Mouse (Mus musculus) intestine, embryonic 14.5 days (tissue): ENCODE results near the gene Morn1. TPM values are rescaled to one million over a fixed set of nuclear protein-coding genes. Genes with fewer than 3 reads are reported as not detected.
"Not testable (repeated sequence)": the region's sequence is repeated elsewhere in the genome, so short reads cannot be mapped to it uniquely, and the experiment has no call there.

Experiments
- ATAC-seq: fragments of 200-750 bp; cut with Nextera tagmentation; replicated peaks from 2 replicates; pipeline ENCODE4 v1.8.0; 2017; ENCODE audit warnings: low read depth, moderate number of reproducible peaks, moderate TSS enrichment, moderate library complexity; ENCODE audit not compliant: low FRiP score, low TSS enrichment
- DNase-seq: peaks from one replicate; pipeline ENCODE4 v3.0.0-alpha.2; 2018; ENCODE audit warnings: low spot score
- H3K27ac ChIP-seq: fragments of 300-500 bp; sonication (generic); 2 replicates; pipeline ENCODE4 v1.5.1; 2014; ENCODE audit warnings: low read depth, mild to moderate bottlenecking, control low read depth
- H3K27me3 ChIP-seq: fragments of 300-500 bp; sonication (generic); replicated peaks from 2 replicates; pipeline ENCODE4 v1.6.1; 2014; ENCODE audit warnings: low read length, control low read depth; ENCODE audit not compliant: control insufficient read depth, insufficient read depth
- H3K36me3 ChIP-seq: fragments of 300-500 bp; sonication (generic); 2 replicates; pipeline ENCODE4 v1.6.1; 2014; ENCODE audit warnings: low read length, control low read depth; ENCODE audit not compliant: control insufficient read depth, insufficient read depth
- H3K4me1 ChIP-seq: fragments of 300-500 bp; sonication (generic); replicated peaks from 2 replicates; pipeline ENCODE4 v1.6.1; 2014; ENCODE audit warnings: low read length, control low read depth, mixed read lengths; ENCODE audit not compliant: control insufficient read depth, insufficient read depth
- H3K4me2 ChIP-seq: fragments of 300-500 bp; sonication (generic); 2 replicates; pipeline ENCODE4 v1.6.1; 2014; ENCODE audit warnings: low read length
- H3K4me3 ChIP-seq: fragments of 300-500 bp; sonication (generic); 2 replicates; pipeline ENCODE4 v1.5.1; 2014; ENCODE audit warnings: low read depth, low read length, control low read depth, mixed read lengths
- H3K9ac ChIP-seq: fragments of 300-500 bp; sonication (generic); 2 replicates; pipeline ENCODE4 v1.6.1; 2014; ENCODE audit warnings: mild to moderate bottlenecking, low read length
- H3K9me3 ChIP-seq: fragments of 300-500 bp; sonication (generic); 2 replicates; pipeline ENCODE4 v1.6.1; 2016; ENCODE audit warnings: low read length, control low read depth; ENCODE audit not compliant: control insufficient read depth
- WGBS: fragments of 180-500 bp; shearing (Covaris S2); extraction: QIAGEN DNeasy Blood & Tissue Kit; methylation state at CpG from one replicate; pipeline ENCODE4 v1.1.7; 2014; 5-methylcytosine and 5-hydroxymethylcytosine counted together
- polyA plus RNA-seq: library from polyadenylated mRNA; unstranded; fragments of >200 nt; fragmentation: Nextera tagmentation; extraction: Ambion mirVana; gene quantifications from 2 replicates; pipeline ENCODE4 v1.2.1, GENCODE M21; 2014

The Morn1 gene
- polyA plus RNA-seq, 1 experiment from 2014 or later = 3.8 TPM

- no peak for DNase-seq
- Histone ChIP-seq H3K4me2 (no peak overlapping the region), H3K9me3 (no peaks in the 10 kb centered on the region), H3K27ac (no peak overlapping the region), H3K27me3 (no peaks in the 10 kb centered on the region), H3K36me3 (peaks cover 78% of the 10 kb centered on the region), H3K9ac (no peak overlapping the region), H3K4me3 (no peak overlapping the region), H3K4me1 (peaks cover 11% of the 10 kb centered on the region)
- WGBS = 88% methylated on average over 5 of the region's 5 CpGs
- ATAC-seq = no peak
Measured at GRCm38 (mm10) chr4:155070921-155071320, 15.5 kb upstream of the Morn1 start.

DNA sequence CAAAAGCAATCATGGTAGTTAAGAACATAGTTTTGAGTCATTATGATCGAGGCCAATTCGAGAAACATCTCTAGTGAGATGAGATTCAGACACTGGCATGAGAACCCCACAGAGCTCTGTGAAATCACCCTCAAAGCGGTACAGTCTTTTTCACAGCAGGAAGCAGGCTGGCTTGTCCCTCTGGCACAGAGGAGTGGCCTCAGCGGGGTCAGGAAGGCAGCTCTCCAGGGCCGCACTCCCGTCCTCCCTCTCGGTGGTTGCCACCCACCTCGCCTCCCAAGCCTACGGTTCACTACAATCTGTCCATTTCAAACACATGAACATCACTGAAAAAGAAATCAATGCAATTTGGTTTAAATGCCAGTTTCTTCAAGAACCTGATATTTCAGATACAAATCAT, 12.0 kb upstream of the Morn1 start:
- H3K9me3 ChIP-seq = no peaks in the 10 kb centered on the region
- DNase-seq (no peak), ATAC-seq (no peak)
- H3K36me3 ChIP-seq = peaks cover 100% of the 10 kb centered on the region
- 83% methylated on average over 9 of the region's 9 CpGs for WGBS
- no peak overlapping the region for H3K4me2 ChIP-seq
- H3K27ac ChIP-seq = no peak overlapping the region
- H3K4me3 ChIP-seq = no peak overlapping the region
- H3K27me3 ChIP-seq = no peaks in the 10 kb centered on the region
- no peaks in the 10 kb centered on the region for H3K4me1 ChIP-seq
- H3K9ac ChIP-seq = no peak overlapping the region

DNA sequence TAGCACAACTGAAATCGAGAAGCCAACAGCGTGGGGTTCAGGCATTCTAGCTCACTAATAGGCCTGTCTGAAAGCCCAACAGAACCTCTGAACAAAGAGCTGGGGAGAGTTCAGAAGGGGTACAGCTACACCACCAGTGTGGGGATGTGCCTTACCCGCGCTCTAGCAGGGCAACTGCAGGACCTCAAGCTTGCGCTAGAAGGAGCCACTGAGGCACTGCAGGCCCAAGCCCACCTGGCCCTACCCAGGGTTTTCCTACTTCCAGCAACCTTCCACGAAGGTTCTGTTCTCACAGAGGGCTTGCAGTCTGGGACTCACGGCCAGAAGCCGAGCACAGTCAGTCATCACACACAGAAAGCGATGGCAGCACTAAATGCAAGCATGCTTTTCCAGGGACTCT, 11.2 kb upstream of the Morn1 start:
- peaks cover 100% of the 10 kb centered on the region for H3K36me3 ChIP-seq

DNA sequence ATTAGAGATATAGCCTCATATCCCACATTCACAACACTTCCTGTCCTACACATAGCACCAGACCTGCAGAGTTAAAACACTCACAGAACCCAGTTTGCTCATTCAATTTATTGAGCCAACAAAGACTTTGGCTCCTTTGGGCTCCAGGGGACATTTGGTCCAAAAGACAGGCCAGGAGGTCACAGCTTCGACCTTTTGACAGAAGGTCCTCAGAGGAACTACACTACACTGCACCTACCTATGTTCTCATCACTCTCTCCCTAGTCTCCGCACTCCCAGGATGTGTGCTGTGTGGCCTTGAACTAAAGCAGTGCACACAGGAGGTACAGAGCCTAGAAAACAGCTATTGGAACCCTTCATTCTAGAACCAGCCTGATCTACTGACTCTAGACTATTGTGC, 10.6 kb upstream of the Morn1 start:
- 93% methylated on average over 2 of the region's 2 CpGs for WGBS
- no peak overlapping the region for H3K9ac ChIP-seq
- ATAC-seq = no peak
- H3K4me1 ChIP-seq = no peaks in the 10 kb centered on the region
- no peaks in the 10 kb centered on the region for H3K27me3 ChIP-seq
- H3K4me3 ChIP-seq = no peak overlapping the region
- no peak overlapping the region for H3K4me2 ChIP-seq
- H3K36me3 ChIP-seq = peaks cover 100% of the 10 kb centered on the region
- no peak for DNase-seq
- H3K27ac ChIP-seq = no peak overlapping the region
- H3K9me3 ChIP-seq = no peaks in the 10 kb centered on the region

More for the DNA sequence above, 11.2 kb upstream of the Morn1 start:
- no peaks in the 10 kb centered on the region for H3K4me1 ChIP-seq
- ATAC-seq = no peak
- H3K27ac ChIP-seq = no peak overlapping the region
- H3K4me3 ChIP-seq = no peak overlapping the region
- no peak overlapping the region for H3K9ac ChIP-seq
- H3K9me3 ChIP-seq = no peaks in the 10 kb centered on the region
- H3K27me3 ChIP-seq = no peaks in the 10 kb centered on the region
- 84% methylated on average over 9 of the region's 9 CpGs for WGBS
- DNase-seq = no peak
- H3K4me2 ChIP-seq = no peak overlapping the region

DNA sequence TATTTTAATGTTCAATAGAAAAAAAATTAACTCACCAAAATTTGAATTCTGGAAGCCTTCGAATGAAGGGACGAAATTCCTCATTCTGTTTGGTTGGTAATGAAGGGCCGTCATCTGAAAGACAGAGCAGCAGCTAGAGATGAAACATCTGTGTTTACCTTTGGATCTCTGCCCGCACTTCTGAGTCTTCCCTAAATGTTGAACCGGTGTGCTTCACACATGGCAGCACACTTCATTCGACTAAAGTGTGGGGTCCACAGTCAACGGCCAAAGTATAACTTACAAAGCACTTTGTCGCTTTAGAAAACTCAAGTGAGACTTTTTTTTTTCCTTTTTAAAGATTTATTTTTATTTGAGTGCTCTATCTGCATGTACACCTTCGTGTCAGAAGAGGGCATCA, 9.7 kb upstream of the Morn1 start:
- no peak for DNase-seq
- peaks cover 98% of the 10 kb centered on the region for H3K36me3 ChIP-seq
- no peaks in the 10 kb centered on the region for H3K27me3 ChIP-seq
- H3K4me2 ChIP-seq = no peak overlapping the region
- no peaks in the 10 kb centered on the region for H3K4me1 ChIP-seq
- ATAC-seq = no peak
- no peak overlapping the region for H3K9ac ChIP-seq
- H3K27ac ChIP-seq = no peak overlapping the region
- H3K9me3 ChIP-seq = no peaks in the 10 kb centered on the region
- 48% methylated on average over 9 of the region's 9 CpGs for WGBS
- H3K4me3 ChIP-seq = no peak overlapping the region

- not testable (repeated sequence) for H3K9ac ChIP-seq, H3K4me1 ChIP-seq, H3K27ac ChIP-seq, H3K9me3 ChIP-seq, H3K4me2 ChIP-seq, H3K27me3 ChIP-seq, DNase-seq, ATAC-seq, H3K4me3 ChIP-seq
- WGBS = 91% methylated on average over 10 of the region's 10 CpGs
- peaks cover 95% of the 10 kb centered on the region for H3K36me3 ChIP-seq
Measured at GRCm38 (mm10) chr4:155078808-155079207, 7.6 kb upstream of the Morn1 start.

DNA sequence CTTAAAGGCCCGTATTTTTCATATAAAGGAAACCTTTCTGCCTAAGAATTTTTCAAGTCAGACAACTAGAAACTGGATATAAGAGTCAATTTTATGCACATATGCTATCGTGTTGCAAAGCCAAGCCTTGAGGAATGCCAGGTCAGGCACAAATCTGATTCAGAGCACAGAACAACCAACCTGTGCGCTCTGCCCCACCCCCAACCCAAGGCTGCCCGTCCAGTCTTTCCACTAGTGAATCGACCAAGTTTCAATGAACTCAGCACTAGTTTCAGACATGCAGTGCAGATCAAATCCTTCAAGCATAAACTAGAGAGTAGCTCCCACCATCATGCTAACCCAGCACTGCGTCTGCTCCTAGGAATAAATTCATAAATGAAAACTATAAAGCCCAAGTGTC, 6.7 kb upstream of the Morn1 start:
- no peaks in the 10 kb centered on the region for H3K9me3 ChIP-seq
- peaks cover 8% of the 10 kb centered on the region; the same call in 1 of the 2 replicates for H3K4me1 ChIP-seq
- no peak overlapping the region for H3K4me2 ChIP-seq
- ATAC-seq = no peak
- DNase-seq = no peak
- 80% methylated on average over 6 of the region's 6 CpGs for WGBS
- no peak overlapping the region for H3K27ac ChIP-seq
- H3K9ac ChIP-seq = no peak overlapping the region
- H3K4me3 ChIP-seq = no peak overlapping the region
- H3K27me3 ChIP-seq = no peaks in the 10 kb centered on the region
- peaks cover 86% of the 10 kb centered on the region for H3K36me3 ChIP-seq

- Histone ChIP-seq H3K4me2 (no peak overlapping the region), H3K4me3 (no peak overlapping the region), H3K27me3 (no peaks in the 10 kb centered on the region), H3K4me1 (peaks cover 21% of the 10 kb centered on the region), H3K9ac (no peak overlapping the region), H3K36me3 (peaks cover 47% of the 10 kb centered on the region), H3K9me3 (no peaks in the 10 kb centered on the region), H3K27ac (no peak overlapping the region)
- ATAC-seq (no peak), DNase-seq (no peak)
- 85% methylated on average over 4 of the region's 4 CpGs for WGBS
Measured at GRCm38 (mm10) chr4:155083553-155083952, 2.8 kb upstream of the Morn1 start.

GRCm38 (mm10) chr4:155084351-155084750, 2.0 kb upstream of the Morn1 start:
- H3K4me2 ChIP-seq = peak overlapping the region; percentile 95
- DNase-seq (no peak), ATAC-seq (no peak)
- WGBS = 77% methylated on average over 7 of the region's 7 CpGs
- peaks cover 21% of the 10 kb centered on the region for H3K4me1 ChIP-seq
- no peaks in the 10 kb centered on the region for H3K9me3 ChIP-seq
- no peaks in the 10 kb centered on the region for H3K27me3 ChIP-seq
- no peak overlapping the region for H3K27ac ChIP-seq
- H3K4me3 ChIP-seq = 0 out of 2 replicates have a peak overlapping the region, but pooled peaks have one; percentile 99
- no peak overlapping the region for H3K9ac ChIP-seq
- peaks cover 39% of the 10 kb centered on the region for H3K36me3 ChIP-seq
